Mouse (Mus musculus) 416B (cell line): Measurements from ENCODE around the gene Trpc1.

Experiments used
- DNase-seq: peaks from one replicate; pipeline ENCODE4 v3.0.0; 2011; ENCODE audit warnings: low read depth

The Trpc1 gene

DNA sequence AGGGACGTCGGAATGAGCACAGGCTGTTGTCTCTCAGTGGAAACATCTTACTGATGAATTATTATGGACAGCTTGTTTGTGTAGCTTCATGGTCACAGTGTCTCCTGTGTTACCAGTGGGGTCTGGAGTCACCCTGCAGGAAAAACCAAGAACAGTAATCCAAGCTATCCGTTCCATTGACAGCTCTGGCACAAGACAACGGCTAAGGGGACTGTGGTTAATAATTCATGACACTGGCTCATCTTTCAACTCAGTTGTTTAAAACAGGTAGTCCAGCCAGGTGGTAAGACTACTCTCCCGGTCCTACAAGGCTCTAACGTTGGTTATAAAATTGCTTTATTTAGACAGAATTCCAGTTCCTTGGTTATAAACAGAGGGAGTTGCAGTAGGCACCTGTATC, 53.6 kb downstream of the Trpc1 start:
- DNase-seq = no peak

DNA sequence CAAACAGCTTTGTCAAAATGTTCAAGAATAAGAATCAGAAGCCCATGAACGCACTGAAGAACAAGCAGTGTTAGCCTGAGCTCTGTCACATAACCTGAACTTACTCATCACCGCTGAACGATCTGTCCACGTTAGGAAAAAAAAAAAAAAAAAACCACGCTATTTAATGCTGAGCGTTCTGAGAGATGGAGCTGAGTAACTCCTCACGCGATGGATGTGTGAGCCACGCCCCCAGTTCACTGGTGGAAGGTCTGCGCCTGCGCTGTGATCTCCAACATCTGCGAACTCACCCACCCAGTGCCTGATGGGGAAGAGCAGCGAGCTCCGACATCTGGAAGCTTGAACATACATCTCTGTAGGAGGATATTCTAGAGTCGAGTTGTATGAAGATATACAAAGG, 55.2 kb downstream of the Trpc1 start:
- no peak for DNase-seq

GRCm38 (mm10) chr9:95694526-95694925, 55.6 kb downstream of the Trpc1 start:
- no peak for DNase-seq

DNA sequence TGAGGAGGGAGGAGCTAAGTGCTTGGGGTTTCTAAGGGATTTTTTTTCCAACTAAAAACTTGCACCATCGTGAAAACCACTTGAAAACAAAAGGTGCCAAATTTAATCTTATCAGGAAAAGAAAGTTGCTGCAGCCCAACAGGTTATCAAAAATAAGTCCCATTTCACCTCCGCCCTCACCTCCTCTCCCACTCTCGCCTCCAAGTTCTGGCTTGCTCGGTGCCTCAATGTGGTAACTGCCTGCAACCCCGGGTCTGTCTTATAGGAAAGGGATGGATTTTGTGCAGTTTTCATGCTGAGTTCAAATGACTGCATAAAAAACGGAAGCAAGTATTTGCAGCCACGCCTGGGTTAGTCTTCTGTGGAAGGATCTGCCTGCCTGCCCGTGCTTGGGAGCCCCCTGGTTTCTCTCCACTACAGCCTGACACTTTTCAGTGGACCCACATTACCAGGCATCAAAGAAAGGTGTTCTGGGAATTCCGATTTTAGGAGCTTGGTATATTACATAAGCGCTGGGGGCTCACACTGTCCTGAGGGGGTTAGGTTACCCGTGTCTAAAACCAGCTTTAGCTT, 56.6 kb downstream of the Trpc1 start:
- DNase-seq = no peak

GRCm38 (mm10) chr9:95692823-95693222, 57.4 kb downstream of the Trpc1 start:
- no peak for DNase-seq

DNA sequence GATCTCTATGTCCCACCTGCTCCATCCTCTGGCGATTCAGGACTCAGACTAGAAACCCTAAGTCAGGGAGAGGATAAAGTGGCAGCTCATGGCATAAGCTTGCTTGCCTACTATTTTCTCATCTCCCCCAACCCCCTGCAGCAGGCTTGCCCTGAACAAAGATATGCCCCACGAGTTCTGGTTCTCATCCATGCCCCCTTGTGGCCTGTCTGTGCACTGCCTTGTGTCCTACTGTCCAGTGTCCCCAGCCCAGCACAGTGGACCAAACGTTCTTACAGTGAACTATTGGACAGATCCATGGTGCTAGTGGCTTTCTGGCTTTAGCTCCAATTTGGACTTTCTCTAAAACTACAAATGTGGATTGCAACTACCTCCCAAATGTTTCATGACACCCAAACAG, 62.1 kb downstream of the Trpc1 start:
- DNase-seq = peak; percentile 9

DNA sequence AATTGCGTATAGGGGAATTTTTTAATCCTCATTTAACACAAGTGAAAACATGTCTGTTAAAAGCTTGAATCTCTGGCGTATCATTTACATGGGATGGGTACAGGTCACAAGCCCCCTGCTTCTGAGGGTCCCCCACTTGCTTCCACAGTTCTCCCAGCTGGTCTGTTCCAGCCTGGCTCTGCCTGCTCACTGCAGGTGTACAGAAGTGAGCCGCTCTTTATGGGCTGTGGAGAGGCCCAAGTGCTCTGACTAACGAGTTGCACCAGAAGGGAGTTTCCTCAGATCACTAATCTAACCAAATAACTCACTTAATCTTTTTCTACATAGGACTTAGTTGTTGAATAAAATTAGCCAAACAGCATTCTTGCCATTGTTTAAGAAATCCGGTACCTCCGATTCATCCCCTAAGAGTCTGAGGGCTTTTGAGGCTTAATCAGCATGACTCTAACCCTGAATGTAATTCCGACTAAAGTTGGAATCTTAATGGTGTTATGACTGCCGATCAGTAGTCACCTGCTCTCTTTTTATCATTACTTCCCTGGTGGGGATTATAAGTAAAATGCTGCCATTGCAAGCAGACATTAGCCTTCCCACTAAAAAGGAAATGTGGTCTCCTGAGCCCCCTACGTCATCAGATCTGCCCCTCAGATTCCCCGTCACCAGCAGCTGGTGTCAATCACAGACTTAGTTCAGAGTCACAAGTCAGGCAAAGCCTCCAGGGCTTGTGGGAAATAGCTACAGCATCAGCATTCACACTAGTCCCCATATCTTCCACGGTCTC, 64.3 kb downstream of the Trpc1 start:
- no peak for DNase-seq

DNA sequence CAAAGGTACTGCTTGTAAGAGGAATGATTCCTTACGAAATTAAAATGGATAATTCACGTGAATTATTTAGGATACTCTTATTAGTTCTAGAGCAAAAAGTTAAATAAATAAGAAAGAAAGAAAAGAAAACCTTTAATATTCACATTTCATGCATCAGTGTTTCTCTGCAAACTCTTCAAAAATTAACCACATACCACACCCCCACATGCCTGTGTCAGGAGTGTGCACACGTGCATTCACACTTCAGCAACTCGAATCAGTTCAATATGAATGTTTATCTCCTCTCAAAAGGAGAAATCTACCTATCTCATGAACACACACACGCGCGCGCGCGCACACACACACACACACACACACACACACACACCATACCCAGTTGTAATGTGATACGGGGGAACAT, 69.5 kb downstream of the Trpc1 start:
- DNase-seq = no peak

DNA sequence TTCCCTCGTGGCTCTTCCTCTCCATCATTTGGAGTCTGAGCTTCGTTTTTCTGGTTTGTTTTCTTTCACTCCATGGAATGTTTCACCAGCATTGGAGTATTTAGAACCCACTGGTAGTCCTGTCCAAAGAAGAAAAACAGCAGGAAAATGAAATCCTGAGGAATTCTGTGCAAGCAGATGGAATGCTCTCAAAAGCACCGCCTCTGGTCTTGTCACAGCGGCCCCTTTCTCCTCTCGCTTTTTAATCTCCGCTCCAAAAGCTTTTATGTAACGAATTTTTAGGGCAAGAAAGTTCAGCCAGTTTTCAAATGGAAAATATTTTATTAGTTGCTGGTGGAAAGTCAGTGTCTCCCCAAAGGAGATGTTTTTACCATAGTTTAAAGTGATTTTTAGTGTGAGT, 70.2 kb downstream of the Trpc1 start:
- DNase-seq = no peak

- no peak for DNase-seq
Observed at GRCm38 (mm10) chr9:95676021-95676420, 74.2 kb downstream of the Trpc1 start.

DNA sequence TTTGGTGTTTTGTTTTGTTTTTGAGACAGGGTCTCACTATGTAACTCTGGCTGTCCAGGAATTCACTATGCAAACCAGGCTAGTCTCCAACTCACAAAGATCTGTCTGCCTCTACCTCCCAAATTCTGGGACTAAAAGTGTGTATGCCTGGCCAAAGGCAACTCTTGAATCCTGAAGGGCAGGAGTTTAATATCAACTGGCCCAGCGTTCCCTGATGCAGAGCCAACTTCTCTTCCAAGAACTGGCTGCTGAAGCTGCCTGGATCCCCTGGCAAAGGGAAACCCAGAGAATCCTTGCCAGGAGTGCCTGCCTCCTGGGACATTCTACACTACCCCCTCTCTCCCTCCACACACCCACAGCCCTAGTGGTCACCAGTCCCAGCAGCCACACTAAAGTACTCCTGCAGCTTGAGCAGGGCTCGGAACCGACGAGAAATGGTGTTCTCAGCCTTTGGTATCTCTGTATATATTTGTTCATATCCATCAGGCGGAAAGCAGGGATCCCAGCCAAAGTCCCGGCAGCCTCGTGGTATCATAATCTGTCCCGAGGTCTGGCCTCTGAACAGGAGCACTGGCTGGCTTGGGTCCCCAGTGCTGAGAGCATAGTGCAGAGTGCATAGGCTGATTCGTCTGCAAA, 75.0 kb downstream of the Trpc1 start:
- no peak for DNase-seq

- peak; percentile 19 for DNase-seq
Observed at GRCm38 (mm10) chr9:95672760-95673159, 77.4 kb downstream of the Trpc1 start.

- no peak for DNase-seq
Observed at GRCm38 (mm10) chr9:95672331-95672730, 77.8 kb downstream of the Trpc1 start.

DNA sequence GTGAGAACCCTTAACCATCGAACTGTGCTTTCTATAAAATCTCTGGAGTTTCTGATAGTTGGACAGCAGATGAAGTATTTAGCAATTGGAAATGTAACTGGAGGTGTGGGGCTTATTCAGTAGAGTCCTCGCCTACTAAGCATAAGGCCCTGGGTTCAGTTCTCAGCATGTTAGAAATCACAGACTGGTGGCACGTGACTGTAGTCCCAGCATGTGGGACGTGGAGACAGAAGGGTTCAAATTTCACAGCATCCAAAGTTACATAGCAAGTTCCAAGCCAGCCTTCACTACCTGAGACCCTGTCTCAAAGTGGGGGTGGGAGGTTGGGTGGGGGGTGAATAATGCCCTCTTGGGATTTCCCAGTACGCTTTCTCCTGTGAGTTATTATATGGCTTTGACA, 81.9 kb downstream of the Trpc1 start:
- DNase-seq = no peak

GRCm38 (mm10) chr9:95667836-95668235, 82.3 kb downstream of the Trpc1 start:
- no peak for DNase-seq

DNA sequence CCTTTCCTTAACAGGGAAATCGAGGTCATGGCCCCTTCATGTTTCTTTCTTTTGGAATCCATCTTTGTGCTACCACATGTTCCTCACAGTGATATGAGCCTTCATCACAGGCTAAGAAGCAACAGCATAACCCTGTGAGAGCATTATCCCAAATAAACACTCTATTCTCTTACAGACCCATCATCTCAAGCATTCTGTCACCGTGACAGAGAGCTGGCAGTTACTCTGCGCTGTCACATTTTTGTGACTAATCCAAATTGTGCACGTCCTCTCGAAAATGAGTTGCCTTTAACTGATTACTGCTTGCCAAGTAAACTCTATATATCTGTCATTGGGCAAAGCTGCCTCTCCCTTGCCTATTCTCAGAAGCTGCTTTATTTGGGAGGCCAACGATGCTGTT, 84.3 kb downstream of the Trpc1 start:
- no peak for DNase-seq

GRCm38 (mm10) chr9:95664290-95664989, 85.7 kb downstream of the Trpc1 start:
- no peak for DNase-seq

DNA sequence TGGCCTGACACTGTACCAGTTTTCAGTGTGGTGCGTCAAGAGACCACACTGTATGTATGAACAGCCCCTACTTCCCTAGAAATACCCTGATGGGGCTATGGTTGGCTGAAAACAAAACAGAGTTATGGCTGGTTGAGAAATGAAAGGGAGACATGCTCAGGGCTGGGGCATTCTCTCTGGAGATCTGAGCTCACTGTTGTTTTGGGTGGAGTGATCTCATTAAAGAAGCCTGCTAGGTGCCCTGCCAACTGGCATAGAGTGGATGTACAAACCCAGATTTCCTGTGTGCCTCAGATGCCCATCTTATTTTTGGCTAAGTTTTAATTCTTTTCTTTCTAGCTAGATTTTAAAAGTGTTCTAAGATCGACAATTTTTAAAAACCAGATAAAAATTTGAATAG, 92.2 kb downstream of the Trpc1 start:
- DNase-seq = no peak
